Mouse (Mus musculus) MN1 (cell line): Measurements from ENCODE around the gene Npnt.

ENCODE experiments used
- DNase-seq: peaks from one replicate; pipeline ENCODE4 v3.0.0-alpha.2; 2016; ENCODE audit warnings: low spot score

Gene Npnt

GRCm38 (mm10) chr3:132892481-132892880 lies 57.6 kb downstream of the Npnt start:
- no peak for DNase-seq

DNA sequence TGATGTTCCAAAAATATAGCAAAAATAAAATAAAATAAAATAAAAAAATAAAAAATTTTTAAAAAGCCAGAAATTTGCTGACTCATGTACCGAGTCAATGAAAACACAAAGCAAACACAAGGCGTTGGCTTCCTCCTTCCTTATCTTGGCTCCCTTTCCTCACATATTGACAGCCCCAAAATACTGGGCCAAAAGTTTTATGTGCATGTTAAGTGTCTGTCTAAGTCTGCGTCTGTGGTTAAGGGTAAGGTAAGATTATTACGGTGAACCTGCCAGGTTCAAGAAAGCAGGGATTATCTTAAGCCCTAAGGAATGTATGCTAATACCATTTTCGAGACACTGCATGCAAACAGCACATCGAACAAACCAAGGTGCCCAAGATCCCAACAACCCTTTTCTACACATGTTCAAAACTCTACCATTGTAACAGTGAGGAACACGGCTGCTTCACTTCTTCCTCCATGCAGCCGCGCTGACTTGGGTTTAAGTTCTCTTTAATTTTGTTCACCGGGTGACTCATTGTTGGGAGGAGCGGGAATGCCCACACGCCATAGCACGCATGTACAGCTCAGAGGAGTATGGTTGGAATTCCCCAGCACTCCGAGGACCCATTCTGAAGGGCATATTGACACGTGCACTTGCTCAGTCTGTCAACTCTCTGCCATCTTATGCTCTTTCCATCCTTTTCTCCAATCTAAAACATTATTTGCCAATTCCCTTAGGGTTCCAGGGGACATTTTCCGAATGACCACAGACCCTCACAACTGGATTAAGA lies 62.8 kb downstream of the Npnt start:
- DNase-seq = no peak

GRCm38 (mm10) chr3:132886419-132887050 lies 63.6 kb downstream of the Npnt start:
- DNase-seq = no peak

GRCm38 (mm10) chr3:132884459-132884858 lies 65.6 kb downstream of the Npnt start:
- no peak for DNase-seq

DNA sequence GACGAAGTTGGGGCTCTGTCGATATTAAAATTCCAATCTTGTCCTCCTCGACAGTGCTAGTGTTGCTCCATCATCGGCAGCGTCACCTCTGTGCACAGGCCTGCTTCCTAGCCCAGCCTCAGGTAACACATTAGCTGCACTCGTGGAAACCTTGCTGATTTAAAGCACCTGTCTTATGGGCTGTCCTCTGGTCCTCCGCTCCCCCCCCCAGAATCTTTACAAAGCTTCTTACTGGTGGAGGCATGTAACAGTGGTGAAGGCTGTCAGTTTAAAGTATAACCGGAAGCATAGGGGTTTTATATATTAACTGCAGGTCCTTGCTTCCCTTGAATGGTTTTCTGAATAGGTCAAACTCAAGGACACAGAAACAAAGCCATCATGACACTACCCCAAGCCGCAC lies 66.8 kb downstream of the Npnt start:
- no peak for DNase-seq

DNA sequence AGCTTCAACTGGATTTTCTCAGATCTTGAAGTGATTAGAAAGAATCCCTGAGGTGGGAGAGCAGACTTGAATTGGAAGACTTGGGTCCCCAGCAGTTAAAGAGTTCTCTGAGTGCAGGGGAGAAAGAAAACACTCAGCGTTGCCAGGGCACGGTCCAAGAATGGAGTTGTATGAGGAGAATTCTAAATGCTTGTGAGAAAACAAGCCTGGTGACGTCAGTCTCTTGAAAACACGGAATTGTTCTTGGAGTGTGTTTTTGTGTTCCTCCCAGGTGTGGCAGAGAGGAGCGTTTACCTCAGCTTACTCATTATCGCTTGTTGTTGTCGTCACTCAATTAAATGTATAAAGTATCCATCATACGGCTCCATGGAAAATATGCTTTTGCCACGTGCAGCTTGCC lies 69.3 kb downstream of the Npnt start:
- DNase-seq = no peak

GRCm38 (mm10) chr3:132880361-132880760 lies 69.7 kb downstream of the Npnt start:
- DNase-seq = no peak

DNA sequence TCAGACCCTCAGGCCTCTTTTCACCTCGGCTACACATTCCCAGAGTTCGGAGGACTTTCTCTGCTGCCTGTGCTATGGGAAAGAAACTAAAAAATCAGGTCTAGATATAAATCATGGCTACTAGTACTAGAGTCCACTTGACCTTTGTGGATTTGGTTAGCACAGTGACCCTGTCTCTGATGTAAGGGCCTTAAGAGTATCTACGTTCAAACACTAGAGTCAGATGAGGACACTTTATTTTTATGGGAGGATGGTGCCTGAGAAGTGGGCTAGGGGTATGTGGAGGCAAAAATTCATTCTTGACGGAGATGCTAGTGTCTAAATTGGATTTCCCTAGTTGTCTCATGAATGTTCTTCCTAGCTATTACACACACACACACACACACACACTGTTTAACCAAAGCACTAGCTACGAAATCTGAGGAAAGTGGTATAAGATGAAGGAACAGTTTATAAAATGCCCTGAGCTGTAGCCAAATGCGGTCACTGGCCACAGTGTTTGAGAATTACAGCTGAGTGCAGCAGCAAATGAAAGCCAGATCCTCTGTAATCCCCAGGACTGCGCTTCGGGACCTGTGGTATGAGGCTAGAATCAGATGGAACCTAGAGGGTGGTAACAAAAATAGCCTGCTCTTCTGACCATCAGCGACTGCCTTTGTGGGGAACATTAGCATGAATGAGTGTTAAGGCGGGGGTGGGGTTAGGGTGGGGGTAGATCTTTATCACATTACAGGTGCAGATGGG lies 73.0 kb downstream of the Npnt start:
- DNase-seq = no peak

GRCm38 (mm10) chr3:132876011-132876708 lies 73.9 kb downstream of the Npnt start:
- DNase-seq = no peak

- DNase-seq = no peak
Measured at GRCm38 (mm10) chr3:132873251-132873650, 76.8 kb downstream of the Npnt start.

- peak; percentile 71 for DNase-seq
Measured at GRCm38 (mm10) chr3:132871318-132871904, 78.7 kb downstream of the Npnt start.

GRCm38 (mm10) chr3:132870079-132870478 lies 80.0 kb downstream of the Npnt start:
- DNase-seq = no peak

- DNase-seq = peak; percentile 41
Measured at GRCm38 (mm10) chr3:132868838-132869237, 81.3 kb downstream of the Npnt start.

GRCm38 (mm10) chr3:132866984-132867383 lies 83.1 kb downstream of the Npnt start:
- DNase-seq = no peak

DNA sequence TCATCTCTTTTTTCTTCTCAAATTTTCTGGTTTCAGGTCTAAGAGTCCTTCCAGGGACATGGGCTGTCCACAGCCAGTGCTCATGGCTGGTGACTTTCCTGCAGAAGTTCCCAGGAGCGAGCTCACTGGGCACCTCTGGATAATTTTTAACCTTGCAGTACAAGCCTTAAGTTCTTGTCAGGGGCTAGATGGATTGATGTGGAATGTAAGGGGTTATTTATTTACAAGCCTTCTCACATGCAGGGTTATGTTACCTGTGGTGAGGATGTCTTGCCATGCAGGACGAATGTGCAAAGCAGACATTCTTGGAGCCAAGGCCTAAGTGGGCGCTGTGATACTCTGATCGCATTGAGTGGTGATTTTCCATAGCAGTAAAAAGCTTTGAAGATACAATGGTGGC lies 84.5 kb downstream of the Npnt start:
- DNase-seq = no peak

GRCm38 (mm10) chr3:132864986-132865385 lies 85.1 kb downstream of the Npnt start:
- no peak for DNase-seq

DNA sequence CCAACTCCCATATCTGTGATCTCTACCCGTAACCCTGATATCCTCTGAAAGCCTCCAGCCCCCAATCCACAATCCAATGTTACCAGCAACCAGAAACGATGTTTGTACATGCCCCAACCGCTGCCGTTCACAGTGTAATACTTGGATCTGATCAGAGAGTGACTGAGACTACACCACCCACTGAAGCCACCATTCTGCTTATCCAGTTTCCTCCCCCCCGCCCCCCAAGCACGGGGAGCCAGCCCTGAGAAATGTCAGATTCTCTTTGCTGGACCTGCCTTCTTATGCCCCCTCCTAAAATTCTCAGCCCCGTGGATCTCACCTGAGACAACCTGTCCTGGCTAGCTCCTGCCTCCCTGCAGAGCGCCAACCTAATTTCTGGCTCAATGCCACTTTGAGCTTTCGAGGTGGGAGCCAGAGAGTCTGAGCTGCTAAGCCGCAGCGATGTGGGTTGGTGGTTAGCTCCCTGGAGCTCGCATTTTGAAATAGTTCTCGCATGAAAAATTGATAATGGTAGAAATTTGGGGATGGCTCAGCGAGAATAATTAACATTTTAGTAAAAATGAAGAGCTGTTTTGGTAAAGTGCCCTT lies 85.7 kb downstream of the Npnt start:
- no peak for DNase-seq

GRCm38 (mm10) chr3:132863843-132864242 lies 86.2 kb downstream of the Npnt start:
- no peak for DNase-seq

- no peak for DNase-seq
Measured at GRCm38 (mm10) chr3:132860796-132861195, 89.3 kb downstream of the Npnt start.

DNA sequence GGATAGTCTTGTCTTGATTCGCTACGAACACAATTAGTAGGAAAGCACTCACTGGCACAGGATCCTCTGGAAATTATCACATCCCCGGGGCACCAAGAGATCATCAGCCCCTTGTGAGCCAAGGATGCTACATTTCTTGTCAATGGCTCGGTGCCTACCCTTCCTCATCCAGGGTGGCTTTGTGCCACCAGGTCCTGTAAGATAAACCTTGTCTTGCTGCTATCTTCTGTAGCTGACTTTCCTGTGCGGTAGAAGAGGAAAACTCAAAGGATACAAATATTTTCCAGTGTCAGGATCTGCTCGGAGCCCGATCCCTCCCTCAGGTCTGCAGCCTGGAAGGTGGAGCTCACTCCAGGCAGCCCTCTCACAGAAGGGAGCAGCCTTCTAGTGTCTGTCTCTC lies 90.5 kb downstream of the Npnt start:
- no peak for DNase-seq

DNA sequence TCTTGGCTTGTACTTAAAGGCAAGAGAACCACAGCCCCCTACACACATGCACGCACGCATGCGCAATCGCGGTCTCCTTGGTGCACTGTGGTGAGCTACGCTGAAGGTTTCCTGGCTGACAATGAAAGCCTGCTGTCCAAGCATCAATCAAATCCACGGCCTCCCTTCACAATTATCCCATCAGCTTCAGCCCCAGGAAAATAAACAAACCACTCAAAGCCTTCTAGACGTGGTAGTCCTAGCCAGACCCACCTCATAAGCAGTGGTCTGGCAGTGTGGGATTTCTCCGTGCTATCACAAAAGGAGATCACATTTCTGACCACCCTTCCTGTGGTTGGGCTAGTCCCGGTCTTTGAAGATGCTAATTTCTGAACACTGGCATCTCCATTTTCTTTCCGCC lies 91.2 kb downstream of the Npnt start:
- no peak for DNase-seq

DNA sequence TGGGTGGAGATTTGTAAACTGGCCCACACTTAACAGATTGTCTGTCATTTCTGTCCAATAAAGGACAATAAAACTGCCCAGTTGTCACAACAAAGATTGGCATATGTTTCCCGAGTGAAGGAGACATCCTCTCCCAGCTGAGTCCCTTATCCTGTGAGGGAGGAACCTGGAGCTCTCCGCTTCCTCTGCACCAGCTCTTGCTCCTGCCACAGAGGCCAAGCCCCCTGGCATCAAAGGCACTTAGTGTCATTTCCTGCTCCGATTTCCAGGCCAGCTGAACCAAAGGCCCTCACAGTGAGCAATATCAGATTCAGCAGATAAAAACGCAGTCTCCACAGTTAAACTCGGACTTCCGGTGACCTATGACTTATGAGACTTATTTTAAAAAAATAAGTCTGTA lies 93.4 kb downstream of the Npnt start:
- no peak for DNase-seq
